Mouse (Mus musculus) lung, postnatal 0 days (tissue): ENCODE data around the gene Bax.
A peak's percentile ranks its signal among the peaks of the same experiment; 100 is the strongest.

Experiments
- CTCF ChIP-seq: IDR thresholded peaks from 2 replicates; pipeline ENCODE4 v1.5.1; 2016; ENCODE audit warnings: antibody characterized with exemption, mild to moderate bottlenecking
- EP300 ChIP-seq: IDR thresholded peaks from 2 replicates; pipeline ENCODE4 v1.6.1; 2016; ENCODE audit warnings: antibody characterized with exemption, mild to moderate bottlenecking, control low read depth

GRCm38 (mm10) chr7:45458748-45459563 is 7.7 kb downstream of the Bax start:
- TF ChIP-seq CTCF (no peak), EP300 (0 out of 2 replicates have a peak, but pooled peaks have one; percentile 21)
